16 mouse cellular contexts compared by ENCODE assay signal in the genomic region with DNA sequence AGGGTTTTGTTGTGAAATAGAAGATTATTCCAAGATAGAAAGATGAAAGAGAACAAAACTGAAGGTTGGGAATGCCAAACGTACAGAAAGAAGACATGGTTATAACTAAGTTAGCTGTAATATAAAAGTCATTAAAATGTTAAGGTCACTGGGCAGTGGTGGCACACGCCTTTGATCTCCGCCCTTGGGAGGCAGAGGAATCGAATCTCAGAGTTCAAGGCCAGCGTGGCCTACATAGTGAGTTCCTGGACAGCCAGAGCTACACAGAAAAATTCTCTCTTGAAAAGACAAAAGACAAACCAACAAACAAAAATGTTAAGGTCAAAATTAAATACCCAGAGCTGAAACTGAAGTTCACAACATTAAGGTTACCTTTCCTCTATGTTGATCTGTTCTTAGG. TPM values are rescaled to one million over a fixed set of nuclear protein-coding genes. Genes with fewer than 3 reads are reported as not detected.
"Had no signal": no experiment of that assay in that cellular context is flagged by ENCODE, and none has a peak within 500 bp of the region (broad histone marks: within the 10 kb centered on the region; RNA-seq: fewer than 3 reads in every experiment).

No protein-coding gene starts in this region.

- DNase-seq: kidney, adult 8-10 months; kidney, postnatal 10 days; kidney, postnatal 36 days; layer of hippocampus, postnatal 36 days; lung, adult 18-20 months; lung, postnatal 10 days; lung, postnatal 36 days; right cerebral cortex, adult 18-20 months; right cerebral cortex, postnatal 14 days; right cerebral cortex, postnatal 4 days; thymus, postnatal 36 days had no signal

- ATAC-seq: liver, embryonic 12.5 days; midbrain, embryonic 13.5 days; midbrain, embryonic 16.5 days had no signal

RNA-seq across cellular contexts. Expression of a gene that starts 5.2 kb away (rescaled TPM):
- total RNA-seq: neutrophil, adult 5-6 weeks had no signal
- polyA plus RNA-seq: myocyte had no signal
